Mouse (Mus musculus) common myeloid progenitor, adult 5-6 weeks (primary cell): ENCODE results near the gene Mtch2. TPM values are rescaled to one million over a fixed set of nuclear protein-coding genes. Genes with fewer than 3 reads are reported as not detected.
A peak's percentile ranks its signal among the peaks of the same experiment; 100 is the strongest.
"Not testable (repeated sequence)": the region's sequence is repeated elsewhere in the genome, so short reads cannot be mapped to it uniquely, and the experiment has no call there.

Experiments
- ATAC-seq: replicated peaks from 2 replicates; pipeline ENCODE4 v1.8.0; 2016; ENCODE audit warnings: low read depth, mild to moderate bottlenecking, moderate TSS enrichment, inconsistent platforms; ENCODE audit not compliant: poor library complexity, severe bottlenecking
- total RNA-seq: library from RNA; stranded (forward); fragments of 200-1000, 187-1606 nt; gene quantifications from 2 replicates; pipeline ENCODE4 v1.2.3, GENCODE M21; 2017

Mtch2 gene
- total RNA-seq: 139 and 181 TPM in 2 replicates

DNA sequence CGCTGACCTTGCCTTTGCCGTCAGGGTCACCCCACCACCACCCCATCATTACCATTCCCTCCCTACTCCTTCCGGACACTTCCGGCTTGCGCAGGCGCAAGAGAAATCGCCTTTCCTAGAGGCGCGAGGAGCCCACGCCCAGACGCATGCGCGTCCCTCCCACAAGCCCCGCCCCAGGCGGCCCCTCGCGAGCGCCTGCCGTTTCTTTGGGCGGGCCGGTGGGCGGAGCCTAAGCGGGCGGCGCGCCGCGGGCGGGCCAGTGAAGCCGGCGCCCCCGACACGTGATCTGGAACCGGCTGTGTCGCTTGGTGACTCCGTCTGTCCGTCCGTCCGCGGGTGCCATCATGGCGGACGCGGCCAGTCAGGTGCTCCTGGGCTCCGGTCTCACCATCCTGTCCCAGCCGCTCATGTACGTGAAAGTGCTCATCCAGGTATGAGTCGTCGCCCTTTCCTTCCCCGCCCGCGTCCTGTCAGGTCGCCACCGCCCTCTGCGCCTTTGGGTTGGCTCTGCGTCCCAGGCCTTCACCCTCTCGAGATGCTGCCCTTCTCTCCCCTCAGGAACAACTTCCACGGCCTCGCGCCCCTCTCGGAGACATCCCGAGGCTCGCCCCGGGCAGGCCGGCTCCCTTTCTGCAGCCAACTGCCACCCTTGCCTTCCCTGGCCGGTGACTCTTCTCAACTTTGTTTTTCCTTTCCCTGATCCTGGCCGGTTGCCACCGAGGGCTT, at the start of gene Mtch2:
TSS of gene Mtch2 (plus strand) at position 201 of the 726 bp plus-strand sequence.
- ATAC-seq: peak; percentile 87

DNA sequence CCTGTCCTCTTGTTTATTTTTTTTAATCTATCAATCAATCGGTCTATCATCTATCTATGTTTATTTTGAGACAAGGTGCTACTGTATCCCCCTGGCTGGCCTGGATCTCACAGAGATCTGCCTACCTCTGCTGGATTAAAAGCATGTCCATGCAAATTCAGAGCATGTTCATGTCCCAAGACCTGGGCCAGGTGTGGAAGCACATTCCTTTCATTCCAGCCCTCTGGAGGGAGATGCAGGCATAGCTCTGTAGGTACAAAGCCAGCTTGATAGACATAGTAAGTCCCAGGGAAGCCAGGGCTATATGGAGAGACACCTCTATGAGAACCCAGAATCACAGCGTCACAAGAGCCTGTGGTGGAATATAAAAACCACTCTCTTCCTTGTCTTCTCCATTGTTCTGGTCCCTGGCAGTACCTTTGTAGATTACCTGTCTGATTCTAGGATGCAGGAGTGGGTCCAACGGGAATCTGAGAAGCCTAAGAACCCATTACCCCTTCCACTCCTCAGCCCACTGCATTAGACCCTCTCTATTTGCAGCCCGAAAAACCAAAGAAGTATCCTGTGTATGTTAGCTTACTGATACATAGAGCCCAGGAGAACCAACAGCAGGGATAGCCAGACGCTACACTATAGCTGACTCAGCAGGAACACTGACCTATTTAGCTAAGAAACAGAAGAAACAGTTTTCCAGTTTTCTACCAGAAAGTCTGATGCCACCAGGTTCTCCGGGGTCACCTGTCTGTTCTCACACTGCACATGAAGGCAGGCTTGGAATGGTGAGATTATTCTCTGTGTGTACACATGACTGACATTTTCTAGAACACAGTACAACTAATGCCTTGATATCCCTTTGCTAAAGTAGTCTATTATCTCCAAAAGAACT, 38.5 kb upstream of the Mtch2 start:
- ATAC-seq: no peak

DNA sequence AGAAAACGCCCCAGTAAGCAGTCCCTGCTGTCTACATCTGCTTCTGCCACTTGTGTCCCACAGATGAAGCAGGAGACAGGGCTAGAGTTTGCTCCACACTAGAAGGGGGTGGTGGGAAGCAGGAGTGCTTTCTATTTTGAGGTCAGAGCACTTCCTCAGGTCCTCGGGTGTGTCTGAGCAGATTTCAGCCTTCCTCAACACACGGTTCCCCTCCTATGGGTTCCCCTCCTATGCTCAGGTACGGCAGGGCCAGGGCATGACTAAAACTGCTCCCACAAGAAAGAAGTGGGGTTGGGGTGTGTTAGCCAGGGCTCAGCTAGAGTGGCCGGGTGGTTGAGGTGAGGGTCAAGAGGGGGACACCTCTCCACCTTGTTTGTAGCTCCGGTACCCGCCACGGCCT, 36.2 kb upstream of the Mtch2 start:
- ATAC-seq: no peak

DNA sequence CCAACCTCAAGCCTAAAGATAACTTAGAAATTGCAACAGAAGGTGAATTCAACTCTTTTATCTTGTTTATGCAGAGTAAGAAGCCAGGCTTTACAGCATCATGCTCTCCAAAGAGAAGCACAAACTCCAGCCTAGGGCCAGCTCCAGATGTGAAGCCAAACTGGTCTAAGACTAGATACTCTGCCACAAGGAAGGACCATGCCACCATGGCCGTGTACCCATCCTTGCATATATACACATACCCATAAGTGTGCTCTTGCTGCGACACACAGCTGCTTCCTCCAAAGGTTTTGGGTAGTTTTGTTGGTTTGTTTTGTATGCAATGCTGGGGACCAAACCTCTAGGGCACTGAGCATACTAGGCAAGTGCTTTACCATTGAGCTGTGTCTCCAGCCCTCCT, 31.7 kb upstream of the Mtch2 start:
- ATAC-seq: no peak

DNA sequence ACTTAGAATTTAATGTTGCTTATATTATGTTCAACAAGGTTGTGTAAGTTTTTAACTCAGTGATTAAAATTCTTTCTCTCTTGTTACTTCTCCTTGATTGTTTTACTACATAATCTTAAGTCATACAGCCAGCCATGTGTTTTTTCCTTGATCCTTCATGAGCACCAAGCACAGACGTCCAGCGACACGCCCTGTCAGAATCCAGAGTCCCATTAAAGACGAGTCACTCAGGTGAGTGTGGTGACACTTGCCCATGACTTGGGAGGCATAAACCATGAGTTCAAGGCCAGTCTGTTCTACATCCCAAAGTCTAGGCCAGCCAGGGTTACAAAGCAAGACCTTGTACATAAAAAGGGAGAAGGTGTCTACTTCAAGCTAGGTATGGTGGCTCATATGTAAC, 30.8 kb upstream of the Mtch2 start:
- no peak for ATAC-seq

DNA sequence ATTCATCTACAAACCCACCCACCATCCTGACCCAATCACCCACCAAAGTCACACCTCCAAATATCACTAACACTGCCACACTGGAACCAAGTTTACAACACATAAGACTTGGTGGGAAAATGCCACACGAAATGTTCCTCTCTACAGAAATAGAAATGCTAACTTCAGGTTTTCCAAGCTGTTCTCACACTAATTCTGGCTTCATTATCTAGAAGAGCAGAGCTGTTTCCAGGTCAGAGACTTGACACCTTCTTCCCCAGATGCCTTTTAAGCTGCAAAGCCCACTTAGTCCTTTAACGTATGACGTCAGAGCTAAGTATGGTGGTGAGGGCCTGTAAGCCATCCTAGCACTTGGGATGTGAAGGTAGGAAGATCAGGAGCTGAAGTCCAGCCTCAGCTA, 28.2 kb upstream of the Mtch2 start:
- no peak for ATAC-seq

DNA sequence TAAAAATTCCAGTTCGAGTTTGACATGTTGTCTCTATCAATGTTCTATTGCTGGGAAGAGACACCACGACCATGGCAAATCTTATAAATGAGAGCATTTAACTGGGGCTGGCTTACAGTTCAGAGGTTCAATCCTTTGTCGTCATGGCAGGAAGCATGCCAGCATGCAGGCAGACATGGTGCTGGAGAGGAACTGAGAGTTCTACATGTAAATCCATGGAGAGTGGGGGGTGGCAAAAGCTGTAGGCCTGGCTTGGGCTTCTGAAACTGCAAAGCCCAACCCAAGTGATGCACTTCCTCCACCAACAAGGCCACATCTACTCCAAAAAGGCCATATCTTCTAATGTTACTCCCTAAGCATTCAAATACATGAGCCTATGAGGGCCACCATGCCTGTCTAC, 26.1 kb upstream of the Mtch2 start:
- ATAC-seq: no peak

DNA sequence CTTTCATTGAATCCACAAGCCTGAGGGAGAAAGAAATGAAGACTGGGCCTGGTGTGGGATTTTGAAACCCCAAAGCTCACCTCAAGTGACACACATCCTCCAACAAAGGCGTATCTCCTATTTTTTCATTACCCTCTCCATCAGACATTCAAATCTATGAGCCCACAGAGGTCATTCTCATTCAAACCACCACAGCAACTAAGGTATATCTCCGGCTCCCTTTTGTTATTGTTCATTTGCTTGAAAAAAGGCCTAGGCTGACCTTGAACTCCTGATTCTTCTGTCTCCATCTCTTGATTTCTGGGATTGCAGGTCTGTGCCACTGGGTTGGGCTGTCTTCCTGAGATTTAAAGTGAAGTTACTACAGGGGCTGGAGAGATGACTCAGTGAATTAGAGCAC, 24.0 kb upstream of the Mtch2 start:
- no peak for ATAC-seq

DNA sequence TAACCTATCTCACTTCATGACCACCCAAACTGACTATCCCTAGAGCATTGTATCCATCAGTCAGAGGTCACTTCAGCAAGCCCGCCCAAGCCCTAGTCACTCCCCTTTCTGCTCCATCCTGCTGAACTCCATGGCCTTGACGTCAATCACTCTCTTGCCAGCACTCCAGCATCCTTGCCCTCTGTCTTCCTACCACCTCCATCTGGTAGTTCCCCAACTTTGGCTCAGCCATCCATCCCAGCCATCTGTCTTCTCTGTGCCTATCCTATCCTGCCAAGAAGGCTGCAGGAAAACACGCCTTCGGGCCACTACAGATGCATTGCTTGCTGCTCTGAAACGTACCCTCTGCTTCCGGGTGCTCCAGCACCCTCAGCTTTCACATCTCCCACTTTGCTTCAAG, 23.2 kb upstream of the Mtch2 start:
- ATAC-seq: no peak

DNA sequence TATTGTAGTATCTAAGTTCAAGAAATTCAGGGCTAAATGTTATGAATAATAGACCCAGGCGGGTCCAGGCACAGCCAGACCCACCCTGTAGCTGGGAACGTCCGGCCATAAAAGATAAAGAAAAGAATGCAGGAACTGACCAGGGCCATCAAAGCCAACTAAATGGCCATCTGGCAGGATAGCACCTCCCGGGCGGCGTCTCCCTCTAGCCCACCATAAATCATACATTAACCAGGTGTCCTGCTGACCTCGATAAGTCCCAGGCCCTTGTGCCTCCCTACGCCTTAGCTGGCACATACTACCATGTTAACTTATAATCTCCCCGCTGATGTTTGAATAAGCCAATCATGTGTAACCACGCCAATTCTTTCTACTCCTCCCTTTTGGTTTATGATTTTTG, 22.4 kb upstream of the Mtch2 start:
- not testable (repeated sequence) for ATAC-seq

DNA sequence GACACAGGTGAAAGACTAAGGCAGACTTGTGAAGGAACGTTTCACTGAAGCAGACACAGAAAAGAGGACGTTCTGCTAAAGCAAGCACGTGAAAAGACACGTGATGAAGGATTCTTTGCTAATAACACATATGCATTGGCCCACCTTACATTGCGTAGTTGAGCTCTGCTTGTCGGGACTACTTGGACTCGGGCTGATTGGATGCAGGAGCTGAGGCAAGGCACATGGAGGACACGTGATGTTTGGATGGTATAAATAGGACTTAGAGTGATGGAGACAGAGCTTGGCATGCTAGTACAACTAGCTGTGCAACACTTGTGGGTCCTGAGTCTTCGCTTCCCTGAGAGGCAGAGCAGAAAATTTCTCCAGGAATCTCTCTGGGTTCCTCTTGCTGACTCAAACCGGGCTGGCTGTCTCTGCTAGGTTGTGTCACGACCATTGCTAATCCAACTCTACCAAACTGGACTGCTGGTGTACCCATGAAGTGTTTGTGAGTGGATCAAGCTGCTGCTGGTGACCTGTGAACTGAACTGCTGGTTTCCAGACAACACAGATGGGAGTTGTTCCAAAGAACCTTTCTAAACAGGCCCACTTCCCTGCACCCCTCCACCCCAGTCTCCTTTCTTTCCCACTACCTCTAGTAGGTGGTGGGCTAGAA, 21.3 kb upstream of the Mtch2 start:
- ATAC-seq: no peak

DNA sequence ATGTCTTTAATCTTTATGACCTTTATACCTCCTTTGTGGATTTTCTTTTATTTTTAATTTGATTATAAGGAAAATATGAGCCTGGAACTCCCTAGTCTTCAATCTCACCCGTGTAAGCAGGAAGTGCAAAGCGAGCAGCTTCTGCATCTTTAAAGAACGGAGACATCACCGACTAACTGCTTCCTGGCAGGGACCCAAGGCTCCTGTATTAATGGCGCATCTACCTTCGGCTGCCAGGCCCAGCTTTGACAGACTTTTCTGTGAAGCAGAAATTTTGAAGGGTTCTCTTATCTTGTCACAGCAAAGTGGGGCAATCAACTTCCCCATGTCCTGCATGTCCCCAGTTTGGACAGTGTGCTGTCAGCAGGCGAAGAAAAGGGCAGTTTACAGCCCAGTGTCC, 18.2 kb upstream of the Mtch2 start:
- no peak for ATAC-seq

DNA sequence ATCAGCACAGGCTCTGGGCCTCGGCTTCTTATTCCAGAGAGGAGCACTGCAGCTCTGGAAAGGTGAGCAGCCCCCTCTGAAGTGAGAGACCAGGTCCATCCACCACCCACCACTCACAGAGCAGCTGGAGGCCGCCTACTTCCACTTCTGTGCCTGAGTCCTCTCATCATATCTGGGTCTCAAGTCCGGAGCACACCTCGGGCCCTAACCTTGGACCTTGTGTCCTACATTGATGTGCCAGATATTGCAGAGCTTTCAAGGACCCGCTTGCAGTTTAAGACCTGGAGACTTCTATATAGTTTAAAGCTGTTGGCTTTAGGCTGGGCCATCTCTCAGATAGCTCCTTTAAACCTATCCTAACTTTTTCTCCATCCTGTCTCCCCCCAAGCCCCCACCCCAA, 13.5 kb upstream of the Mtch2 start:
- ATAC-seq: no peak

DNA sequence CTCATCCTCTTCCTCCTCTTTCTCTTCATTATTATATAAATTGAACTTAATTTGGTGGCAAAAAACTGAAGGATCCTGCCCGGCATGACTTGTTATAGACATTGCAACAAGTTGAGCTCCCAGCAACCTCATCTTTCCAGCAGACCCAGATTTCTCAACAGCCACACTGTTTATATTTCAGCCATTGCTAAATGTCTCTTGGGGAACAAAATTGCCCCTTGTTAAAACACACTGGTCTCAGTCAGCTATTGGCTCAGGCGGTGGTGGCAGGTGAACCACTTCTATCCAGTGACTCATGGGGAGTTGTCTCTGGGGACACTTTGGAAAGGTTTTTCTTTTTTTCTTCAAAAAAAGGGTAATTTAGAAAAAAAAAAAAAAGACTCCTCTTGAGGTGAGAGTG, 8.3 kb upstream of the Mtch2 start:
- ATAC-seq: no peak

DNA sequence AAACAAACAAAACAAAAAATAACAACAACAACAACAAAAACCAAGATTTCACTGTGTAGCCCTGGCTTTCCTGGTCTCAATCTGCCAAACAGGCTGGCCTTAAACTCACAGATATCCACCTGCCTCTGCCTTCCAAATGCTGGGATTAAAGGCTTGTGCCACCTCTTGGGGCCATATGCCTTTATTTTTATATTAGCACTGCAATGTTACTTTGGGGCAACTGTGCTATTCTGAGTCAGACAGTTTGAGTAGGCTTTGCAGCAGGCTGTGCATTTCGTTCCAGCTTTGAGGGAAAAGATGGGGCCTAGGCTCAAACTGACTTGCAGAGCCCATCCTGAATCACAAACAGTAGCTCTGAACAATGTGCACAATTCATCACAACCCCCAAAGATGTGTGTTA, 3.3 kb upstream of the Mtch2 start:
- ATAC-seq: no peak

DNA sequence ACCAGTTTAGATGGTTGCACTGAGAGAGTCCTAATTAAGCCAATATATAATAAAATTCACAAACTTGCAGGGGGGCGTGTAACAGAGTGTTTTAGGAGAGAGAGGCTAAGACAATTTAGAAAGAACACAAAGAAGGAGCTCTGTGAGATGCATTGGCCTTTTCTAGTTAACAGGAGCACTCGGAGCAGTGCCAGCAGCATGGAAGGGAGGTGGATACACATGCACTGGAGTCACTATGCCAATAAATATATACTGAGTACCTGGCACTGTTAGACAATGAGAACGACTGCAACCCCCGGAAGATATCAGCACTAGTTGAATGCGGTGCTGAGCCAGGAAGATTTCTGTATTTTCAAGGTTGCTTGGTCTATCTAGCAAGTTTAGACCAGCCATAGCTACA, 2.7 kb upstream of the Mtch2 start:
- no peak for ATAC-seq

DNA sequence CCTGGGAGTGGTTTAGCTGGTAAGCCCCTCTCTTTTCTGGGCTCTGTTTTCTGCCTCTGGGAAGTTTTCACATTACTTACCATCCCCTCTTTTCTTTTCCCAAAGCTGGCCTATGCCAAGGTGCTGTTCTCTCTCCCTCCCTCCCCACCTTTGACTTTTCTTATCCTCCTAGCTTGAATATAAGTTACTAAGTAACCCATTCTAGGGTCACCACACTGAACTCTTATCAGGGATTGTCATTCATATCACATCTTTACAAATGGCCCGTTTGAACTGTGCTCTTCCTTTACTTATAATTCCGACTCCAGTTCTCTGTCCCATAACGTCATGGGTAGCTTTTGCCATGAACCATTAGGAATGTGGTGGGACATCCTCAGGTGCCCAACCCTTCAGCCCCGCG, 1.7 kb upstream of the Mtch2 start:
- no peak for ATAC-seq

DNA sequence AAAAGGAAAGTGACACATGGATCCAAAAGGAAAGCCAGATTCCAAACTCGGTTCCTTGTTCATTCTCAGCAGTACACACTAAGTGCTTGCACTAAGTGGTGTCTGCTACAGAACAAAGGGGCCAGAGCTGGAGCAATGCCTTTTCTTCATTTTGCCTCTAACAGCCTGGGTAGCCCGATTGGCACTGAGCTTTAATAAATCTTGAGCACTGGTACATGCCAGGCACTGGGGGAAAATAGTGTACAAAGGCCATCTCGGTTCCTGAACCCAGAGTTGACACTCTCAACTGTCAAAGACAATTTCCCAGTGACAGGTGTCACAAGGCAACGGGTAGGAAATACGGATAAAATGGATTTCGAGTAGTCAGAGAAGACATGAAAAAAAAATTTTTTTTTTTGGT, 784 bp upstream of the Mtch2 start:
- ATAC-seq: no peak

DNA sequence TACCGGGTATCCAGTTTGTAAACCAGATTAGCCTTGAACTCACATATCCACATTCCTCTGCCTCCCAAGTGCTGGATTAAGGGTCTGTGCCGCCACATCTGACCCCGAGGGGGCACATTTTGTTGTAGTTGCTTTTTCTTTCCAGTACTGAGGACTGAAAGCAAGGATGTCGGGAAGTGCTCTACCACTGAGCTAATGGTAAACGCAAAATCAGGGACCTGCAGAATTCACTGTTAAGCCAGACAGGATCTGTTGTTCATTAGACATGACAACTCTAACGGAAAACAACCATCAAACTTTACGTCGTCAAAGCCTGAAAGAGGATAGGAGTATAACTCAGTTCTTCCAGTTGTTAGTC, 379 bp upstream of the Mtch2 start:
- ATAC-seq: peak; percentile 37

DNA sequence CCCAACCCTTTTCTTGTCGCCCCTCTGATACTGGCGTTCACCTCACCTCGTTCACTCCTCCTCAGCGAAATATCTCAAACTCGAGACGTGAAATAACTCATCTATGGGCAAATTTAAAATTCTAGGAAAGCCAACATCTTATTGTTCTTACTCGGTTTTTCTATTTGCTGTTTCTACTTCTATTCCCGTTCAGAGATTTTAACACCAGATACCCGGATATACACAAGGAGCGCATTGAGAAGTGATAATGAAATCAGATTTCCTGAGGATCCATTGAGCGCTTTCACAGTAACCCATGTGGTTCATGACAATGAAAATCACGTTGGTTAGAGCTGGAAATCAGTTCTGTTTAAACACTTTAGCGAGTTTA, 711 bp downstream of the Mtch2 start:
- ATAC-seq: no peak

DNA sequence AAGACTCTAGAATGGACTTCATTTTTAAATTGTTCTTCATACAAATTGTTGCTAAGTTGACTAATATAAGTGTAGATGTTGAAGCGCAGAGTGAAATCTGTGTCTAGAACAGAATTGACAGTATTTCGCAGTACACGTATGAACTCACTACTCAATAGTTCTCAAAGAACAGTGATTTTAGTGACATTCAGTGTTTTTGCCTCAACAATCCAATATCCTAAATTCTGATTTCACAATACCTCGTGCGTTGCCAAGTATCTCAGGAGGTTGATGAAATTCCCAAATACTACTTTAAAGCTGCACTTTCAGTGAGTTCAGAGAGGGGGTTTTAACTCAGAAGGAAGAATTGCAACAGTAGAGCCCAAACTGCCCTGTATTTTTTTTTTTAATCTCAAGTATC, 1.4 kb downstream of the Mtch2 start:
- ATAC-seq: no peak
